Mouse (Mus musculus) midbrain, embryonic 11.5 days (tissue): ENCODE data around the gene Gfm2. TPM values are rescaled to one million over a fixed set of nuclear protein-coding genes. Genes with fewer than 3 reads are reported as not detected.

ENCODE experiments used
- ATAC-seq: fragments of 200-750 bp; cut with Nextera tagmentation; 2 replicates; pipeline ENCODE4 v1.8.0; 2017; ENCODE audit warnings: moderate TSS enrichment, moderate library complexity; ENCODE audit not compliant: low FRiP score
- DNase-seq: peaks from one replicate; pipeline ENCODE4 v3.0.0; 2015; ENCODE audit warnings: low spot score; ENCODE audit errors: missing footprints
- H3K27ac ChIP-seq: fragments of 300-500 bp; sonication (generic); 2 replicates; pipeline ENCODE4 v1.5.1; 2014; ENCODE audit warnings: low read depth, low read length
- H3K27me3 ChIP-seq: fragments of 300-500 bp; sonication (generic); 2 replicates; pipeline ENCODE4 v1.6.1; 2014; ENCODE audit warnings: mild to moderate bottlenecking, low read length, moderate library complexity, mixed read lengths; ENCODE audit not compliant: control insufficient read depth, insufficient read depth
- H3K36me3 ChIP-seq: fragments of 300-500 bp; sonication (generic); 2 replicates; pipeline ENCODE4 v1.6.1; 2014; ENCODE audit warnings: mild to moderate bottlenecking, low read length, moderate library complexity, mixed read lengths; ENCODE audit not compliant: control insufficient read depth, insufficient read depth
- H3K4me1 ChIP-seq: fragments of 300-500 bp; sonication (generic); 2 replicates; pipeline ENCODE4 v1.6.1; 2014; ENCODE audit warnings: low read length; ENCODE audit not compliant: control insufficient read depth, insufficient read depth
- H3K4me2 ChIP-seq: fragments of 300-500 bp; sonication (generic); 2 replicates; pipeline ENCODE4 v1.6.1; 2014; ENCODE audit warnings: mild to moderate bottlenecking, moderate library complexity
- H3K4me3 ChIP-seq: fragments of 300-500 bp; sonication (generic); 2 replicates; pipeline ENCODE4 v1.5.1; 2014; ENCODE audit warnings: low read depth, low read length
- H3K9ac ChIP-seq: fragments of 300-500 bp; sonication (generic); 2 replicates; pipeline ENCODE4 v1.6.1; 2014; ENCODE audit warnings: low read length
- H3K9me3 ChIP-seq: fragments of 300-500 bp; sonication (generic); 2 replicates; pipeline ENCODE4 v1.6.1; 2016; ENCODE audit warnings: low read length; ENCODE audit not compliant: control insufficient read depth
- WGBS: fragments of 180-500 bp; shearing (Covaris S2); extraction: QIAGEN DNeasy Blood & Tissue Kit; methylation state at CpG from one replicate; pipeline ENCODE4 v1.1.7; 2014; 5-methylcytosine and 5-hydroxymethylcytosine counted together
- polyA plus RNA-seq: library from polyadenylated mRNA; unstranded; fragments of >200 nt; fragmentation: Nextera tagmentation; extraction: Ambion mirVana; gene quantifications from 2 replicates; pipeline ENCODE4 v1.2.1, GENCODE M21; 2014

Gene Gfm2
- polyA plus RNA-seq, 1 experiment from 2014 or later = 36.6 TPM

DNA sequence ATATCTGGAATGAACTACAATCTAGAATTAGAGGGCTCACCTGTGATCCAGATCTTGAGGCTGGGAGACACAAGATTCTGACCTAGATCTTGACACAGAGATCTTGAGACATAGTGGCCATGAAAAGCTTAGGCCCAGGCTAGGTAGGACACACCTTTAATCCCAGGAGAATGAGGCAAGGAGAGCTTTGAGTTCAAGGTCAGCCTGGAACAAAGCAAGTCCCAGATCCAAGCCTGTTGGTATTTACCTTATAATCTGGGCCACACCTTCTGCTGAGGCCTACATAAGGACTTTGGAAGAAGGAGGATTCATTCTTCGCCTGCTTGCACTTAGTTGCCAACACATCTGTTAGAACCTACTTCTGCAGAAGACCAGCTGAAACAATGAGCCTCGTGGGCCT is 61.4 kb downstream of the Gfm2 start:
- Histone ChIP-seq H3K9ac (no peak overlapping the region), H3K27ac (no peak overlapping the region), H3K4me3 (no peak overlapping the region), H3K9me3 (no peaks in the 10 kb centered on the region), H3K4me1 (no peaks in the 10 kb centered on the region), H3K36me3 (no peaks in the 10 kb centered on the region), H3K4me2 (no peak overlapping the region), H3K27me3 (no peaks in the 10 kb centered on the region; the same call in 1 of the 2 replicates)
- DNase-seq (no peak), ATAC-seq (no peak)
- WGBS = 81% methylated on average over 2 of the region's 2 CpGs

DNA sequence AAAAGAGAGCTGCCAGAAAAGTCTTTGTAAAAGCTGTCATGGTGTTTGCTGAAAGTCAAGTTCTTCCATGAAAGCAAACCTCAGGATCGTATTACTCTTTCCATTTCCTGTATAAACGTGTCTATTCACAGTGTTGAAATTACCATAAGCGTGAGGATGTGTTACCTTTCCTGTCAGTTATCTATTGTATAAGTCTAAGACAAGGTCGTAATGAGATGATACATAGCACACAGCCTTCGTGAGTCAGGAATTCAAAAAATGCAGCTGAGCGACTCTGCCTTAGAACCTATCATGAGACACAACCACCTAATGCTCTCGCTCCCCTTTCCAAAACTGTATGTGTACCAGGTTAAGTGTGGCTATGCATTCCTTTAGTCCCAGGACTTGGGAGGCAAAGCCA is 63.3 kb downstream of the Gfm2 start:
- no peak for DNase-seq
- H3K4me2 ChIP-seq = no peak overlapping the region
- 78% methylated on average over 7 of the region's 7 CpGs for WGBS
- no peak overlapping the region for H3K27ac ChIP-seq
- H3K9ac ChIP-seq = no peak overlapping the region
- ATAC-seq = no peak
- no peak overlapping the region for H3K4me3 ChIP-seq
- H3K9me3 ChIP-seq = no peaks in the 10 kb centered on the region
- no peaks in the 10 kb centered on the region for H3K36me3 ChIP-seq
- H3K4me1 ChIP-seq = peaks cover 3% of the 10 kb centered on the region
- H3K27me3 ChIP-seq = no peaks in the 10 kb centered on the region; the same call in 1 of the 2 replicates

DNA sequence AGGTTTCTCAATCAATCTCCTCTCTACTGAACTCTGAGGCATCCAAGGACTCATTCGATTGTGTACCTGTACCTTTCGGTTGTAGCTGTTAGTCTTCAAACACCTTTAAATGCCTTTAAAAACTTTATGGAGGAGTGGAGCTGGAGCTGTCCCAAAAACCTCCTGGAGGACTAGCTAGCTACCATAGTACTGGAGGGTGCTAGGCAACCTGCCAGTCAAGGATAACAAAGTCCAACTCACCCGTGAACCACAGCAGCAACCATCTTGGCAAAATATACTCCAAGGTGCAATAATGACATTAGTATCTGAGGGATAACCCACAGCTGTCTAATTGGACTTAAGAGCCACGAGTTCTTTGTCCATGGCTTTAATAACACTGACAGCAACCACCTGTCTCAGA is 64.2 kb downstream of the Gfm2 start:
- Histone ChIP-seq H3K9ac (no peak overlapping the region), H3K9me3 (no peaks in the 10 kb centered on the region), H3K27me3 (no peaks in the 10 kb centered on the region; the same call in 1 of the 2 replicates), H3K4me1 (peaks cover 3% of the 10 kb centered on the region), H3K27ac (no peak overlapping the region), H3K36me3 (no peaks in the 10 kb centered on the region), H3K4me2 (no peak overlapping the region), H3K4me3 (no peak overlapping the region)
- ATAC-seq (no peak), DNase-seq (no peak)
- WGBS = 85% methylated on average over 4 of the region's 4 CpGs

DNA sequence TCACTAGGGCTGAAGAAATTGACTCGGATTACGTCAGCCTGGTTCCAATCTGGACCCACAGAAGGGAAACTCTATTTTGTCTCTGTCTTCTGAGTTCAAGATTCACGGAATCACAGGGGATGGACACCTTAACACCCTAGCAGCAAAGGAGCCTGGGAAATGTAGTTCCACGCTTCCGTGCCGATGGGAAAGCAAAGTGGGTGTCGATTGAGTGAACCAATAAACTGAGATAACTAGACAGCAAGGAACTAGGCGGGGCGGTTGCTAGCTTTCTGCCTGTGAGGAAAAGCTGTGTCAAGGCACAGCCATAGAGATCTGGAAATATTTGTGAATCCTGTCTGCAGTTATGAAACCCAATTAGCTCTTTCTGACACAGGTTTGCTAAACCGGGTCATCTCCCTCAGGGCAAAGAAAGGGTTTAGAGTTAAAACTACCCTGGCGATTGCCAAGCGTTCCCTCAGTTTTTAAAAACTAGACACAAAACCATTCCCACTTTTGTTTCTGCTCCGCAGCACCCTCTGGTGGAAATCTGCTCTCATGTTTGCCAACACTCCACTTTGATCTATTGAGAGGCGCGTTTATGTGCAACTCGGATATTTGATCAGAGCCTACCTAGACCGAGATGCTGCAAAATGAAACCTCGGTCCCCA is 67.4 kb downstream of the Gfm2 start:
- peak; percentile 66 for ATAC-seq
- peak; percentile 97 for DNase-seq

DNA sequence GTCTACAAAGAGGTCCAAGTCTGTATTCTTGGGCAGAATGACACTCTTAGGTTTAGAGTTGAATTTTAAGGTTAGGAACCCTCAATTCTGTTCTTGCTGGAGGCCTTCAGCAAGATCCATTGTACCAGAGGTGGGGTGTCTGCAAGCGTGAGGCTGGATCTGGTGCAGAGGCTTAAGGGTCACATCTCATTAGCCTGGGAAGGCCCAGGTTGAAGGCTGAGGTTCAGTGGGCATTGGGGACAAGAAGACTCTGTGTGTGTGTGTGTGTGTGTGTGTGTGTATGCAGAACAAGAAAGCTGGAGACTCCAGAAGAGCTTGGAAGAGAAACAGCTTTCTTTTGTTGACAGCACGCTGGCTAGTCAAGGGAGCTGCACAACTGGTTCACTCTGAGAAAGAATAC is 68.3 kb downstream of the Gfm2 start:
- Histone ChIP-seq H3K27ac (no peak overlapping the region), H3K9me3 (no peaks in the 10 kb centered on the region), H3K4me1 (peaks cover 3% of the 10 kb centered on the region), H3K36me3 (no peaks in the 10 kb centered on the region), H3K4me2 (no peak overlapping the region), H3K27me3 (no peaks in the 10 kb centered on the region), H3K4me3 (no peak overlapping the region), H3K9ac (no peak overlapping the region)
- DNase-seq (no peak), ATAC-seq (no peak)
- WGBS = 91% methylated on average over 2 of the region's 2 CpGs

More for the DNA sequence above, 67.4 kb downstream of the Gfm2 start:
- Histone ChIP-seq H3K9ac (peak overlapping the region; percentile 46), H3K36me3 (no peaks in the 10 kb centered on the region), H3K4me3 (peak overlapping the region; percentile 20), H3K27me3 (no peaks in the 10 kb centered on the region), H3K4me1 (peaks cover 3% of the 10 kb centered on the region), H3K9me3 (no peaks in the 10 kb centered on the region), H3K27ac (no peak overlapping the region), H3K4me2 (peak overlapping the region; percentile 53)
- 16% methylated on average over 18 of the region's 18 CpGs for WGBS

DNA sequence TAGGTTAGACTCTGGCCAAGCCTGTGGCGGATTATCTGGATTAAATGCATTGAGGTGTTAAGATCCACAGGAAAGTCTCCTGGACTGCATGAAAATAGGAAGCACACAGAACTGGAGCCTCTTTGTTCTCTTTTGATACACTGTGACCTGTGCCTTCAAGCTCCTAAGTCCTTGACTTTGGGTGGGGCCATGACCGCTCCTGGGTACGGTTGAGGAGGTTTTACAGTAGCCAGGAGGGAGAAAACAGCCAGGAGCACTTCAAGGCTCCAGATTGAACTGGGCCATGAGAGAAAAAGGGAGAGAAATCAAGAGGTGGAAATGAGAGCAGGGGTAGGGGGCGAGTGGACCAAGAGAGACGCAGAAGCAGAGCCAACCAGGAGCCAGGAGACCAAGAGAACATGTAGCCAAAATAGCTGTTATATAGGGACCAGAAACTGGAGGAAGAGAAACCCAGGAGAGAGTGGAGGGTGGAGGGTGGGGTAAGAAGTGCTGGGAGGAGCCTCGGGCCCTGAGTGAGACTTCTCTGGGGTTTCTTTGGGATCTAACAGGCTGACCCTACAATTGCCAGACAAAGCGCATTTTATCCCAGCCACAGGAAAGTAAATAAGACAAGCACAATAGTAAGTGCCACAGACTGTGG is 69.9 kb downstream of the Gfm2 start:
- WGBS = 79% methylated on average over 7 of the region's 7 CpGs
- H3K4me3 ChIP-seq = no peak overlapping the region
- DNase-seq (no peak), ATAC-seq (no peak)
- H3K9ac ChIP-seq = no peak overlapping the region
- no peaks in the 10 kb centered on the region for H3K36me3 ChIP-seq
- peaks cover 3% of the 10 kb centered on the region for H3K4me1 ChIP-seq
- H3K4me2 ChIP-seq = no peak overlapping the region
- H3K9me3 ChIP-seq = no peaks in the 10 kb centered on the region
- no peak overlapping the region for H3K27ac ChIP-seq
- H3K27me3 ChIP-seq = no peaks in the 10 kb centered on the region

DNA sequence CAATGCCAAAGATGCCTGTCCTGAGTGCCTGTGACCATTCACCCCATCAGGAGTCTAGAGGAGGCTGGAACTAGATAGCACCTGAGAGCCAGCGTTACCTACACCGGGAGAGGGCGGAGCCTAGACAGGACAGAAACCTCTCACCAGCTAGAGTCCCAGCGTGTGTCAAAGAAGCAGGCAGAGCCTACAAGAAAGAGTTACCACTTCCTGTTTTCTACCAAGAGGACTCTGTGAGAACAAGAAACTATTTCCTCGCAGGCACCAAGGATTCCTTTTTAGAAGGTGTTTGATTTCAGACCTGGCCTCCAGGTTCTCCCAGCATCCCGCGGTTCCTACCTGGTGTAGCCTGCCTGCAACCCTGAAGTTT is 70.4 kb downstream of the Gfm2 start:
- no peak overlapping the region for H3K9ac ChIP-seq
- H3K36me3 ChIP-seq = no peaks in the 10 kb centered on the region
- ATAC-seq = no peak
- no peak overlapping the region for H3K4me3 ChIP-seq
- H3K4me1 ChIP-seq = peaks cover 3% of the 10 kb centered on the region
- no peak for DNase-seq
- no peak overlapping the region for H3K4me2 ChIP-seq
- H3K27ac ChIP-seq = no peak overlapping the region
- WGBS = 62% methylated on average over 7 of the region's 7 CpGs
- H3K9me3 ChIP-seq = no peaks in the 10 kb centered on the region
- H3K27me3 ChIP-seq = no peaks in the 10 kb centered on the region

DNA sequence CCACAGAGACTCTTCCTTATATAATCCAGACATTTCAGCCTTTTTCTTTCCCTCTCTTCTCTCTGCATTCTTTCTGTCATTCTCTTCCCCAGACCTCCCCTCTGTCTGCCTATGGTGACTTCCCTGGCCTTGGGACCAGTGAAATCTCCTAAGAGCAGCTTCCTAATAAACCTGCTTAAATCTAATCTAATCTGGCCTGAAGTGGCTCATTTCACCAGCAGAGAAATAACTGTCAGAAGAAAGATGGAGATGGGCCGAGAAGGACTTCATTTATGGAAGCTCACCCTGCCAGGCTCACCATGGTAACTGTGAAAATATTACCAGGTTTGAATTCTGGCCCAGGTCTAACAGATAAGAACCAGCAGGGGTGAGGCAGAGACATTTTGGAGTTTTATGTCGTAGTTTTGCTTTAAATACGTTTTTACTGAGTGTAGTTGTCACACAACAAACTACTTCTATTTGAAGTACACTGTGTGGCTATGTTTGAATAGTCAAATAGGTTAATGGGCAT is 70.8 kb downstream of the Gfm2 start:
- no peak overlapping the region for H3K9ac ChIP-seq
- H3K27ac ChIP-seq = no peak overlapping the region
- no peak for DNase-seq
- no peak for ATAC-seq
- no peaks in the 10 kb centered on the region for H3K27me3 ChIP-seq
- no peak overlapping the region for H3K4me2 ChIP-seq
- H3K4me1 ChIP-seq = peaks cover 3% of the 10 kb centered on the region
- no peaks in the 10 kb centered on the region for H3K36me3 ChIP-seq
- H3K4me3 ChIP-seq = no peak overlapping the region
- 82% methylated on average over 3 of the region's 3 CpGs for WGBS
- no peaks in the 10 kb centered on the region for H3K9me3 ChIP-seq

DNA sequence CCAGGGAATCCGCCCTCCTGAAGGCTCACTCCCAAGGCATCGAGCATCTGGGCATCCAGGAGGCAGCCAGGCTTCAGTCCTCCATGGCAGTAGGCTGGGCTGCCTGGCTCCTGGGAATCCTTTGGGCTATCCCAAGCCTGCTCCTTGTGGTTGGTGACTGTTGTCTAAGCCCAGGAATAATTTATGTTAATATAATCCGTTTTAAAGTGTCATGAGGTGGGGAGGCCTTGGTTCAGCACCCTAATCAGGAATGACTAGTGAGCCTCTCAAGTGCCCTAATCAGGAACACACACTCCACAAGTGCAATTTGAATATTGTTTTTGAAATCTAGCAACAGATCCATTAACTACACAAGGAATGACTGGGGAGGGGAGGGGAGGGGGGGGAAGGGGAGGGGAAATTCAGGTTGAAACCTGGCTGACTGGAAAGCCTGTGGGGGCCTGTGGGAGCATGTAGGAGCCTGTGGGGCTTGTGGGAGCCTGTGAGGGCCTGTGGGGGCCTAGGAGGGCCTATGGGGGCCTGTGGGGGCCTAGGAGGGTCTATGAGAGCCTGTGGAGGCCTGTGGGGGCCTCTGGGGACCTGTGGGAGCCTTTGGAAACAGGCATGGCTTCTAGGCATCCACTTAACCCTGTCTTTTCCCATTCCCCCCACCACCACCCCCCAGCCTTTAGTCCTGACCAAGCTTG is 77.0 kb downstream of the Gfm2 start:
- ATAC-seq (0 out of 2 replicates have a peak, but pooled peaks have one; percentile 36), DNase-seq (no peak)
- H3K9ac ChIP-seq = no peak overlapping the region
- no peaks in the 10 kb centered on the region for H3K4me1 ChIP-seq
- no peaks in the 10 kb centered on the region for H3K9me3 ChIP-seq
- no peak overlapping the region for H3K27ac ChIP-seq
- WGBS = 59% methylated on average over 3 of the region's 3 CpGs
- H3K27me3 ChIP-seq = no peaks in the 10 kb centered on the region
- H3K4me2 ChIP-seq = no peak overlapping the region
- H3K36me3 ChIP-seq = no peaks in the 10 kb centered on the region
- H3K4me3 ChIP-seq = no peak overlapping the region
